ENCODE assay signal across 8 mouse cellular contexts in the genomic region with DNA sequence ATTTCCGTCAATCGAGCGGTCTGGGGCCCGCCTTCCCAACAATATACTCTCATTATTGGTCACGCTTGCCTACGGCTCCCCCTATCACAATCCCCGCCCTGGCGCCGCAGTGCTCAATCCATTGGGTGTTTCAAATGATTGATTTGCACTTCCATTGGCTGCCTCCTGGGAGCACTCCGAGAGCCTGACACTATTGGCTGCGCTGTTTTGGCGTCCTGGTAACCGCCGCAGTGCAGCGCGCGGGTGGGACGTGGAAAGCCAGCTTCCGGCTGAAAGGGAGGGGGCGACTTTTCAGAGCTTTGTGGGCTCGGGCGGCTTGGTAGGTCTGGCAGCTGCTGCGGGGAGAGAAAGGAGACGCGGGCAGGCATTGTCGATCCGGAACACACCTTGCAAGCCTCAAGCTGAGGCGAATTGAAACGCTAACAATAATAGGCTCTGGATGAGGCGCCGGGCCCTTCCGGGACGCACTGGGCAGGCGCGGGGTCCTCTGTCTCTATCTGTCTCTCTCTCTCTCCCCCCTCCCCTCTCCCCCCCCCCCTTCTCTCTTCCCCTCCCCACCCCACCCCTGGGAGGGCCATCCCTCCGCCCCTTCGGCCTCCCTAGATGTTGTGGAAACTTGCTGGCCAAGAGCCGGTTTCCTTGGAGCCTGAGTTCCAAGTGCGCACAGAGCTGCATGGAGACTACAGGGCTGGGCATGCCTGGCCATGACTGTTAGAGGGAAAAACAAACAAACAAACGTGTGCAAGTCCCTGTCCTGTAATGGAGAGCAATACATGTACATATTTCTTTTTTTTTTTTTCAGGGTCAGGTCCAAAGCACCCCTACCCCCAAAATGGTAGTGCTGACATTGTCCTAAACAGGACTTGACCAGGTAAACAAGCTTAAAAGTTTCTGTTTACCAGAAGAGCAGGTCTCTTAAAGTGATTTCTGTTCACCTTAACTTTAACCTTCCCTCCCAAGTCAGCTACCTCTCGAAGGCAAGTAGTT. TPM values are rescaled to one million over a fixed set of nuclear protein-coding genes. Genes with fewer than 3 reads are reported as not detected.
DNase-seq lines count a peak whose midpoint lies in the region; ATAC-seq and TF ChIP-seq lines count a peak whose summit lies in the region.

No protein-coding gene starts in this region.

- H3K4me3 ChIP-seq in E14TG2a.4 (replicated peaks; ENCODE audit: low read length) = peak overlapping the region; percentile 81
- peak overlapping the region; percentile 92 for H3K4me3 ChIP-seq in forebrain, embryonic 11.5 days (ENCODE audit: low read depth, low read length)
- H3K4me3 ChIP-seq in heart, embryonic 15.5 days = peak overlapping the region; percentile 55
- H3K4me3 ChIP-seq in liver, embryonic 12.5 days = peak overlapping the region; percentile 99
- peak overlapping the region; percentile 89 for H3K4me3 ChIP-seq in stomach, embryonic 14.5 days (ENCODE audit: low read depth, low read length)

- H3K4me2 ChIP-seq in forebrain, embryonic 11.5 days (ENCODE audit: low read depth, low read length, severe bottlenecking) = peak overlapping the region; percentile 51
- H3K4me2 ChIP-seq in heart, embryonic 15.5 days = peak overlapping the region; percentile 61
- peak overlapping the region; percentile 75 for H3K4me2 ChIP-seq in liver, embryonic 12.5 days
- H3K4me2 ChIP-seq in stomach, embryonic 14.5 days (replicated peaks; ENCODE audit: low read depth, low read length) = peak overlapping the region; percentile 56

- H3K9me3 ChIP-seq in E14TG2a.4 (ENCODE audit: low read length) = no peaks in the 10 kb centered on the region
- H3K9me3 ChIP-seq in forebrain, embryonic 11.5 days (ENCODE audit: control insufficient read depth, low read length) = no peaks in the 10 kb centered on the region
- no peaks in the 10 kb centered on the region for H3K9me3 ChIP-seq in heart, embryonic 15.5 days (replicated peaks)
- no peaks in the 10 kb centered on the region for H3K9me3 ChIP-seq in liver, embryonic 12.5 days (replicated peaks)
- no peaks in the 10 kb centered on the region for H3K9me3 ChIP-seq in stomach, embryonic 14.5 days (ENCODE audit: control insufficient read depth, low read depth, low read length)

- peak; percentile 97 for ATAC-seq in forebrain, embryonic 11.5 days (replicated peaks; ENCODE audit: low FRiP score)
- ATAC-seq in heart, embryonic 15.5 days (replicated peaks; ENCODE audit: insufficient number of reproducible peaks, insufficient read depth, low FRiP score, low read depth) = peak; percentile 94
- ATAC-seq in liver, embryonic 12.5 days = peak; percentile 90
- peak; percentile 95 for ATAC-seq in stomach, embryonic 14.5 days (ENCODE audit: insufficient number of reproducible peaks, insufficient read depth, low FRiP score, low read depth)

- TF ChIP-seq CTCF in E14TG2a.4 (conservative IDR thresholded peaks at IDR 0.05; ENCODE audit: low read length) = no peak

- H3K4me1 ChIP-seq in E14TG2a.4 (replicated peaks; ENCODE audit: low read depth, low read length) = peaks cover 72% of the 10 kb centered on the region
- peaks cover 5% of the 10 kb centered on the region; the same call in 1 of the 2 replicates for H3K4me1 ChIP-seq in forebrain, embryonic 11.5 days (replicated peaks; ENCODE audit: control insufficient read depth, insufficient read depth, low read length)
- peaks cover 25% of the 10 kb centered on the region for H3K4me1 ChIP-seq in heart, embryonic 15.5 days (replicated peaks)
- peaks cover 50% of the 10 kb centered on the region for H3K4me1 ChIP-seq in liver, embryonic 12.5 days
- peaks cover 8% of the 10 kb centered on the region; the same call in 1 of the 2 replicates for H3K4me1 ChIP-seq in stomach, embryonic 14.5 days (ENCODE audit: control insufficient read depth, insufficient read depth, low read length)

- peak overlapping the region; percentile 97 for H3K27ac ChIP-seq in forebrain, embryonic 11.5 days (ENCODE audit: low read depth, low read length)
- H3K27ac ChIP-seq in heart, embryonic 15.5 days = peak overlapping the region; percentile 98
- H3K27ac ChIP-seq in liver, embryonic 12.5 days = peak overlapping the region; percentile 96
- peak overlapping the region; percentile 97 for H3K27ac ChIP-seq in stomach, embryonic 14.5 days (ENCODE audit: low read length)

- peak overlapping the region; percentile 70 for H3K9ac ChIP-seq in forebrain, embryonic 11.5 days (ENCODE audit: low read length)
- H3K9ac ChIP-seq in heart, embryonic 15.5 days = peak overlapping the region; percentile 61
- H3K9ac ChIP-seq in liver, embryonic 12.5 days = peak overlapping the region; percentile 84
- H3K9ac ChIP-seq in stomach, embryonic 14.5 days (replicated peaks; ENCODE audit: low read depth, low read length) = peak overlapping the region; percentile 36; the same call in 1 of the 2 replicates

- WGBS in forebrain, embryonic 11.5 days = 2% methylated on average over 41 of the region's 41 CpGs
- 2% methylated on average over 41 of the region's 41 CpGs for WGBS in heart, embryonic 15.5 days
- 2% methylated on average over 41 of the region's 41 CpGs for WGBS in liver, embryonic 12.5 days (ENCODE audit: insufficient replicate concordance)
- WGBS in stomach, embryonic 14.5 days = 2% methylated on average over 41 of the region's 41 CpGs

- peaks cover 33% of the 10 kb centered on the region for H3K36me3 ChIP-seq in E14TG2a.4 (ENCODE audit: insufficient read depth, low read length)
- H3K36me3 ChIP-seq in forebrain, embryonic 11.5 days (ENCODE audit: control insufficient read depth, insufficient read depth, low read length) = no peaks in the 10 kb centered on the region
- H3K36me3 ChIP-seq in heart, embryonic 15.5 days = peaks cover 11% of the 10 kb centered on the region; the same call in 1 of the 2 replicates
- H3K36me3 ChIP-seq in liver, embryonic 12.5 days = peaks cover 28% of the 10 kb centered on the region
- H3K36me3 ChIP-seq in stomach, embryonic 14.5 days (ENCODE audit: control insufficient read depth, insufficient read depth, low read length) = peaks cover 6% of the 10 kb centered on the region

- no peaks in the 10 kb centered on the region for H3K27me3 ChIP-seq in E14TG2a.4 (ENCODE audit: insufficient read depth, low read length)
- no peaks in the 10 kb centered on the region for H3K27me3 ChIP-seq in forebrain, embryonic 11.5 days (ENCODE audit: control insufficient read depth, insufficient read depth, low read length)
- H3K27me3 ChIP-seq in heart, embryonic 15.5 days = peaks cover 8% of the 10 kb centered on the region; the same call in 1 of the 2 replicates
- 0 out of 2 replicates have a peak, but pooled peaks cover under 1% of the 10 kb centered on the region for H3K27me3 ChIP-seq in liver, embryonic 12.5 days (replicated peaks)
- H3K27me3 ChIP-seq in stomach, embryonic 14.5 days (ENCODE audit: control insufficient read depth, insufficient read depth, low read length) = no peaks in the 10 kb centered on the region

- peak; percentile 99 for DNase-seq in c-Kit-positive CD71-positive TER-119-negative erythroid progenitor cells, embryonic 14.5 days (ENCODE audit: low read depth)
- peak; percentile 98 for DNase-seq in forebrain, embryonic 11.5 days (ENCODE audit: low spot score)
- DNase-seq in kidney, postnatal 14 days = peak; percentile 99
- DNase-seq in naive thymus-derived CD4-positive, alpha-beta T cell, adult 2 months (ENCODE audit: low read depth) = peak; percentile 99

RNA-seq across cellular contexts. Expression of gene Tubb4b, which starts 0.6 kb away (rescaled TPM):
- 615 and 680 TPM in 2 replicates for polyA plus RNA-seq in forebrain, embryonic 11.5 days (2014; fragmentation: Nextera tagmentation; extraction: Ambion mirVana)
- 358 and 463 TPM in 2 replicates for polyA plus RNA-seq in heart, embryonic 15.5 days (2015; fragmentation: Nextera tagmentation; extraction: Ambion mirVana)
- polyA plus RNA-seq in liver, embryonic 12.5 days (2016; fragmentation: Nextera tagmentation; extraction: Ambion mirVana) = 901 and 931 TPM in 2 replicates
- 512 and 519 TPM in 2 replicates for polyA plus RNA-seq in stomach, embryonic 14.5 days (2014; fragmentation: Nextera tagmentation; extraction: Ambion mirVana)

RNA-seq across cellular contexts. Expression of gene Fam166a, which starts 6.5 kb away (rescaled TPM):
- polyA plus RNA-seq in forebrain, embryonic 11.5 days (2014; fragmentation: Nextera tagmentation; extraction: Ambion mirVana) = 0.88 and 1.3 TPM in 2 replicates
- 0.57 and 0.65 TPM in 2 replicates for polyA plus RNA-seq in heart, embryonic 15.5 days (2015; fragmentation: Nextera tagmentation; extraction: Ambion mirVana)
- 1.2 TPM in 1 of 2 replicates, not detected in the other for polyA plus RNA-seq in liver, embryonic 12.5 days (2016; fragmentation: Nextera tagmentation; extraction: Ambion mirVana)
- not detected in 2 replicates for polyA plus RNA-seq in stomach, embryonic 14.5 days (2014; fragmentation: Nextera tagmentation; extraction: Ambion mirVana)

RNA-seq across cellular contexts. Expression of gene Slc34a3, which starts 9.1 kb away (rescaled TPM):
- not detected in 2 replicates for polyA plus RNA-seq in forebrain, embryonic 11.5 days (2014; fragmentation: Nextera tagmentation; extraction: Ambion mirVana)
- not detected in 2 replicates for polyA plus RNA-seq in heart, embryonic 15.5 days (2015; fragmentation: Nextera tagmentation; extraction: Ambion mirVana)
- polyA plus RNA-seq in liver, embryonic 12.5 days (2016; fragmentation: Nextera tagmentation; extraction: Ambion mirVana) = 0.17 TPM in 1 of 2 replicates, not detected in the other
- 0.14 TPM in 1 of 2 replicates, not detected in the other for polyA plus RNA-seq in stomach, embryonic 14.5 days (2014; fragmentation: Nextera tagmentation; extraction: Ambion mirVana)

RNA-seq across cellular contexts. Expression of gene Stpg3, which starts 10.6 kb away (rescaled TPM):
- not detected in 2 replicates for polyA plus RNA-seq in forebrain, embryonic 11.5 days (2014; fragmentation: Nextera tagmentation; extraction: Ambion mirVana)
- polyA plus RNA-seq in heart, embryonic 15.5 days (2015; fragmentation: Nextera tagmentation; extraction: Ambion mirVana) = not detected in 2 replicates
- not detected in 2 replicates for polyA plus RNA-seq in liver, embryonic 12.5 days (2016; fragmentation: Nextera tagmentation; extraction: Ambion mirVana)
- polyA plus RNA-seq in stomach, embryonic 14.5 days (2014; fragmentation: Nextera tagmentation; extraction: Ambion mirVana) = not detected in 2 replicates

RNA-seq across cellular contexts. Expression of gene Rnf224, which starts 11.5 kb away (rescaled TPM):
- not detected in 2 replicates for polyA plus RNA-seq in forebrain, embryonic 11.5 days (2014; fragmentation: Nextera tagmentation; extraction: Ambion mirVana)
- polyA plus RNA-seq in heart, embryonic 15.5 days (2015; fragmentation: Nextera tagmentation; extraction: Ambion mirVana) = not detected in 2 replicates
- polyA plus RNA-seq in liver, embryonic 12.5 days (2016; fragmentation: Nextera tagmentation; extraction: Ambion mirVana) = 0.10 and 0.11 TPM in 2 replicates
- polyA plus RNA-seq in stomach, embryonic 14.5 days (2014; fragmentation: Nextera tagmentation; extraction: Ambion mirVana) = not detected in 2 replicates

Comparison
In these comparisons a context has a peak if more than half of its experiments do, and no peak if none do; other contexts are left out.
1. Peak in every context shown above with its lines: DNase-seq, ATAC-seq, H3K4me3 ChIP-seq and H3K27ac ChIP-seq.